Mouse (Mus musculus) right cerebral cortex, adult 2 months (tissue): ENCODE data around the gene Shd.
"Not testable (repeated sequence)": the region's sequence is repeated elsewhere in the genome, so short reads cannot be mapped to it uniquely, and the experiment has no call there.

Source experiments
- DNase-seq, 2 experiments: peaks; one replicate each; pipeline ENCODE4 v3.0.0; 2021 to 2022; ENCODE audit warnings: low spot score in 2 of 2

Shd gene

GRCm38 (mm10) chr17:55969966-55970891 is at the start of gene Shd:
Gene Shd (plus strand): TSS chr17:55970467.
- DNase-seq, result no peak

- peak; percentile 60 to 65 for DNase-seq
Observed at GRCm38 (mm10) chr17:55931553-55932502, 38.4 kb upstream of the Shd start.

GRCm38 (mm10) chr17:55932635-55933034 is 37.6 kb upstream of the Shd start:
- no peak for DNase-seq

- DNase-seq, result no peak
Observed at GRCm38 (mm10) chr17:55933191-55933590, 37.1 kb upstream of the Shd start.

- DNase-seq, result not testable (repeated sequence)
Observed at GRCm38 (mm10) chr17:55944387-55944865, 25.8 kb upstream of the Shd start.

- DNase-seq, result peak; percentile 94 to 96
Observed at GRCm38 (mm10) chr17:55944866-55945682, 25.2 kb upstream of the Shd start.

GRCm38 (mm10) chr17:55945696-55946095 is 24.6 kb upstream of the Shd start:
- DNase-seq, result no peak

- DNase-seq, result no peak
Observed at GRCm38 (mm10) chr17:55948647-55949046, 21.6 kb upstream of the Shd start.

GRCm38 (mm10) chr17:55949400-55949799 is 20.9 kb upstream of the Shd start, which contains the start of gene Zfp119b:
Gene Zfp119b (minus strand): TSS chr17:55949500.
- no peak for DNase-seq

- no peak for DNase-seq
Observed at GRCm38 (mm10) chr17:55950601-55951000, 19.7 kb upstream of the Shd start.

- no peak for DNase-seq
Observed at GRCm38 (mm10) chr17:55952041-55952440, 18.2 kb upstream of the Shd start.

- DNase-seq, result no peak
Observed at GRCm38 (mm10) chr17:55952447-55953027, 17.7 kb upstream of the Shd start, which contains the start of gene Ebi3. Gene Ebi3 (plus strand): TSS chr17:55952640.

- DNase-seq, result no peak
Observed at GRCm38 (mm10) chr17:55953751-55954150, 16.5 kb upstream of the Shd start.

GRCm38 (mm10) chr17:55954229-55954628 is 16.0 kb upstream of the Shd start:
- no peak for DNase-seq

GRCm38 (mm10) chr17:55956129-55956528 is 14.1 kb upstream of the Shd start:
- peak; percentile 82 to 83 for DNase-seq

- DNase-seq, result peak in 1 of 2 experiments; percentile 15
Observed at GRCm38 (mm10) chr17:55956591-55956990, 13.7 kb upstream of the Shd start.

GRCm38 (mm10) chr17:55957168-55957567 is 13.1 kb upstream of the Shd start:
- DNase-seq, result peak; percentile 76 to 78

GRCm38 (mm10) chr17:55957726-55958583 is 12.3 kb upstream of the Shd start:
- DNase-seq, result no peak

GRCm38 (mm10) chr17:55958584-55958886 is 11.7 kb upstream of the Shd start:
- no peak for DNase-seq
